8 mouse cellular contexts compared by ENCODE assay signal in the genomic region with DNA sequence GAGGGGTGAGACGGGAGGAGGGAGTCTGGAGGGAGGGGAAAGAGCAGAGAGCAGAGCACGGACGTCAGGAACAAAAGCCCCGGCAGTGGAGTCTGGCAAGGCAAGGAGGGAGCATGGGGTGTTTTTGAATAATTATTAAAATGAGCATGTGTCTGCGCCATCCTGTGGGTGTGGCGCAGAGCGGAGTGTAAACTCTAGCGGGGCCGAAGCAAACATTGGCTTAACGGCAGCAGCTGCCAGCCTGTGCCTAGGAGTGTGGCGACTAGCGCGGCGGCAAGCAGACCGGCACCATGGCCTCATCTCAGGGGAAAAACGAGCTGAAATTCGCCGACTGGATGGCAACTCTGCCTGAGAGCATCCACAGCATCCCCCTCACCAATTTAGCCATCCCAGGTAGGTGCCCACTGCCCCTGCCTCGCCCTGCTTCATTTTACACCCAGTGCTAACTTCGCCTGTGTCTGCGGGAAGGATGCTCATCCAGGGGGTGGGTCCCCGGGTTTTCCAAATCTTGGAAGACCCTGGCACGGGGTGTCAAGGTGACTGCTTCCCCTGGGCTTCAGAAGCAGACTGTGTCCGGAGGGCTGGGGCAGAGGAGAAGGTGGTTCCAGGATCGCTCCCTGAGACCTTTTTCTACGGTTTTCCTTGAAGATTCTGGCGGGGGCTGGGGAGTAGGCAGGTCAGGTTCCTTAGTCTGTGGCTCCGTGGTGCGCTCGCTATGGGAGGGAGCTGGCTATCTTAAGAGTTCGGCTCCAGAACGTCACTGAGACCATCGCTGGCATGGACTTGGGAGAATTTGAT. TPM values are rescaled to one million over a fixed set of nuclear protein-coding genes. Genes with fewer than 3 reads are reported as not detected.
DNase-seq lines count a peak whose midpoint lies in the region; ATAC-seq and TF ChIP-seq lines count a peak whose summit lies in the region.

A gene (plus strand): TSS at position 69 of the 798 bp plus-strand sequence.

- DNase-seq in adrenal gland, postnatal 14 days, result peak; percentile 16
- peak; percentile 62 for DNase-seq in intestine, embryonic 14.5 days (ENCODE audit: low spot score)
- DNase-seq in left cerebral cortex, adult 8-10 months (ENCODE audit: low spot score in 2 of 2), result peak in 1 of 2 experiments; percentile 28
- DNase-seq in midbrain, postnatal 0 days (ENCODE audit: low spot score), result peak; percentile 85
- no peak for DNase-seq in thymus, adult 2 months

- H3K4me2 ChIP-seq in embryonic facial prominence, embryonic 13.5 days, result peak within 1 kb of the TSS; percentile 82
- peak within 1 kb of the TSS; percentile 64 for H3K4me2 ChIP-seq in intestine, embryonic 14.5 days (ENCODE audit: low read length)
- H3K4me2 ChIP-seq in midbrain, postnatal 0 days (ENCODE audit: low read depth, low read length, poor library complexity, severe bottlenecking), result peak within 1 kb of the TSS; percentile 65

- ATAC-seq in embryonic facial prominence, embryonic 13.5 days (ENCODE audit: insufficient number of reproducible peaks, insufficient read depth, low FRiP score, low TSS enrichment, low read depth), result peak; percentile 43; the same call in 1 of the 2 replicates
- ATAC-seq in intestine, embryonic 14.5 days (replicated peaks; ENCODE audit: low FRiP score, low TSS enrichment, low read depth), result peak; percentile 32; the same call in 1 of the 2 replicates
- ATAC-seq in midbrain, postnatal 0 days (ENCODE audit: low FRiP score), result peak; percentile 92
- ATAC-seq in CD4-positive, CD25-positive, alpha-beta regulatory T cell, adult 4 months, result no peak

- WGBS in embryonic facial prominence, embryonic 13.5 days, result under 1% methylated on average over 33 of the region's 33 CpGs
- WGBS in intestine, embryonic 14.5 days, result under 1% methylated on average over 33 of the region's 33 CpGs
- under 1% methylated on average over 32 of the region's 33 CpGs for WGBS in midbrain, postnatal 0 days
- 6% methylated on average over 33 of the region's 33 CpGs for WGBS in thymus, adult 2 months

- no peaks in the 10 kb centered on the region for H3K9me3 ChIP-seq in ES-Bruce4 (replicated peaks; ENCODE audit: control insufficient read depth, insufficient read depth, low read length, poor library complexity, severe bottlenecking)
- H3K9me3 ChIP-seq in embryonic facial prominence, embryonic 13.5 days, result no peaks in the 10 kb centered on the region
- no peaks in the 10 kb centered on the region for H3K9me3 ChIP-seq in intestine, embryonic 14.5 days (ENCODE audit: control insufficient read depth, low read length)
- no peaks in the 10 kb centered on the region for H3K9me3 ChIP-seq in midbrain, postnatal 0 days (ENCODE audit: low read length)

- peak within 1 kb of the TSS; percentile 40 for H3K4me3 ChIP-seq in ES-Bruce4 (ENCODE audit: low read depth, low read length)
- peak within 1 kb of the TSS; percentile 47 for H3K4me3 ChIP-seq in embryonic facial prominence, embryonic 13.5 days
- H3K4me3 ChIP-seq in intestine, embryonic 14.5 days (ENCODE audit: low read depth, low read length), result peak within 1 kb of the TSS; percentile 35
- peak within 1 kb of the TSS; percentile 62 for H3K4me3 ChIP-seq in midbrain, postnatal 0 days (ENCODE audit: low read depth, low read length)
- H3K4me3 ChIP-seq in thymus, adult 2 months (ENCODE audit: control insufficient read depth, insufficient read depth, low read length), result no peak within 1 kb of the TSS

- no peak within 1 kb of the TSS for H3K27ac ChIP-seq in ES-Bruce4 (ENCODE audit: insufficient read depth, low read length)
- H3K27ac ChIP-seq in embryonic facial prominence, embryonic 13.5 days, result no peak within 1 kb of the TSS
- H3K27ac ChIP-seq in intestine, embryonic 14.5 days (ENCODE audit: low read depth), result no peak within 1 kb of the TSS
- H3K27ac ChIP-seq in midbrain, postnatal 0 days (ENCODE audit: low read depth, low read length), result peak within 1 kb of the TSS; percentile 69
- H3K27ac ChIP-seq in thymus, adult 2 months (ENCODE audit: control insufficient read depth, insufficient read depth, low read length), result no peak within 1 kb of the TSS

- H3K27me3 ChIP-seq in ES-Bruce4 (ENCODE audit: control insufficient read depth, insufficient read depth, low read length, poor library complexity, severe bottlenecking), result no peaks in the 10 kb centered on the region
- peaks cover 29% of the 10 kb centered on the region for H3K27me3 ChIP-seq in embryonic facial prominence, embryonic 13.5 days
- peaks cover 3% of the 10 kb centered on the region; the same call in 1 of the 2 replicates for H3K27me3 ChIP-seq in intestine, embryonic 14.5 days (replicated peaks; ENCODE audit: control insufficient read depth, insufficient read depth, low read length)
- H3K27me3 ChIP-seq in midbrain, postnatal 0 days (ENCODE audit: insufficient read depth, low read length), result no peaks in the 10 kb centered on the region
- H3K27me3 ChIP-seq in thymus, adult 2 months (ENCODE audit: control insufficient read depth, insufficient read depth, low read length), result no peaks in the 10 kb centered on the region

- no peaks in the 10 kb centered on the region for H3K36me3 ChIP-seq in ES-Bruce4 (ENCODE audit: control insufficient read depth, insufficient read depth, low read length, poor library complexity, severe bottlenecking)
- no peaks in the 10 kb centered on the region for H3K36me3 ChIP-seq in embryonic facial prominence, embryonic 13.5 days
- H3K36me3 ChIP-seq in intestine, embryonic 14.5 days (ENCODE audit: control insufficient read depth, insufficient read depth, low read length), result no peaks in the 10 kb centered on the region
- no peaks in the 10 kb centered on the region for H3K36me3 ChIP-seq in midbrain, postnatal 0 days (ENCODE audit: insufficient read depth, low read length)
- no peaks in the 10 kb centered on the region for H3K36me3 ChIP-seq in thymus, adult 2 months (ENCODE audit: control insufficient read depth, insufficient read depth, low read length)

- TF ChIP-seq POLR2A in ES-Bruce4 (IDR thresholded peaks at IDR 0.05; ENCODE audit: insufficient read depth, low read length), result no peak
- no peak for TF ChIP-seq POLR2A in thymus, adult 2 months (IDR thresholded peaks at IDR 0.05; ENCODE audit: control insufficient read depth, extremely low read depth, insufficient read depth, low read length, poor library complexity)

- TF ChIP-seq CTCF in ES-Bruce4 (IDR thresholded peaks at IDR 0.05; ENCODE audit: low read depth, low read length), result no peak
- no peak for TF ChIP-seq CTCF in midbrain, postnatal 0 days (IDR thresholded peaks at IDR 0.05)
- TF ChIP-seq CTCF in thymus, adult 2 months (IDR thresholded peaks at IDR 0.05; ENCODE audit: borderline replicate concordance, control insufficient read depth, extremely low read depth, insufficient read depth, low read length, poor library complexity), result no peak

- H3K9ac ChIP-seq in ES-Bruce4 (ENCODE audit: low read depth, poor library complexity, severe bottlenecking), result no peak within 1 kb of the TSS
- H3K9ac ChIP-seq in embryonic facial prominence, embryonic 13.5 days, result peak within 1 kb of the TSS; percentile 61
- peak within 1 kb of the TSS; percentile 16; the same call in 1 of the 2 replicates for H3K9ac ChIP-seq in intestine, embryonic 14.5 days (ENCODE audit: low read length)
- peak within 1 kb of the TSS; percentile 70 for H3K9ac ChIP-seq in midbrain, postnatal 0 days (replicated peaks; ENCODE audit: low read length, poor library complexity, severe bottlenecking)

- TF ChIP-seq EP300 in ES-Bruce4 (IDR thresholded peaks at IDR 0.05; ENCODE audit: insufficient read depth, low read depth, low read length), result no peak

- no peaks in the 10 kb centered on the region for H3K4me1 ChIP-seq in ES-Bruce4 (ENCODE audit: control insufficient read depth, insufficient read depth, low read length)
- H3K4me1 ChIP-seq in embryonic facial prominence, embryonic 13.5 days, result peaks cover 12% of the 10 kb centered on the region; the same call in 1 of the 2 replicates
- no peaks in the 10 kb centered on the region; the same call in 1 of the 2 replicates for H3K4me1 ChIP-seq in intestine, embryonic 14.5 days (replicated peaks; ENCODE audit: control insufficient read depth, insufficient read depth, low read length)
- peaks cover 3% of the 10 kb centered on the region; the same call in 1 of the 2 replicates for H3K4me1 ChIP-seq in midbrain, postnatal 0 days (ENCODE audit: insufficient read depth, low read length)
- no peaks in the 10 kb centered on the region for H3K4me1 ChIP-seq in thymus, adult 2 months (replicated peaks; ENCODE audit: control insufficient read depth, insufficient read depth, low read length)

RNA-seq across cellular contexts. Expression of the gene that starts here (rescaled TPM):
- not detected in 2 replicates for polyA plus RNA-seq in ES-Bruce4 (2011; ENCODE audit: insufficient read depth, insufficient read length, low read depth, missing spikeins)
- total RNA-seq in adrenal gland, postnatal 14 days (2021), result 2.5 and 4.0 TPM in 2 replicates
- 2.4 and 2.7 TPM in 2 replicates for polyA plus RNA-seq in embryonic facial prominence, embryonic 13.5 days (2015; fragmentation: Nextera tagmentation; extraction: Ambion mirVana)
- 1.2 and 1.8 TPM in 2 replicates for polyA plus RNA-seq in intestine, embryonic 14.5 days (2014; fragmentation: Nextera tagmentation; extraction: Ambion mirVana)
- total RNA-seq in left cerebral cortex, adult 8-10 months (2022), result 10 to 100 TPM; 31.2 to 35.9 (median 34.6) TPM
- 64.6 and 82.5 TPM in 2 replicates for total RNA-seq in midbrain, postnatal 0 days (2014; rRNA removed)
- 90.5 and 100 TPM in 2 replicates for polyA plus RNA-seq in midbrain, postnatal 0 days (2015; fragmentation: Nextera tagmentation; extraction: Ambion mirVana)
- polyA plus RNA-seq in CD4-positive, CD25-positive, alpha-beta regulatory T cell, adult 4 months (2017; shearing (Covaris generic)), result under 1 TPM in 1 of 2 experiments, not detected in 1; 0.35 TPM
- polyA plus RNA-seq in thymus, adult 2 months (2012; rRNA removed), result not detected in 2 replicates

Comparison
In these comparisons a context has a peak if more than half of its experiments do, and no peak if none do; other contexts are left out.
1. RNA of the gene that starts here (polyA plus RNA-seq): 90.5 to 100 TPM in midbrain, postnatal 0 days; 2.4 to 2.7 TPM in embryonic facial prominence, embryonic 13.5 days, 1.2 to 1.8 TPM in intestine, embryonic 14.5 days, 0.35 TPM in CD4-positive, CD25-positive, alpha-beta regulatory T cell, adult 4 months, not detected in thymus, adult 2 months and not detected in ES-Bruce4; every median in the first group is over 10 times any median in the second.
2. Peak in every context shown above with its lines, with median percentiles within 50 percentile points of each other: H3K4me2 ChIP-seq.